Comparison of ENCODE assay signal across 8 mouse cellular contexts in genomic region chr4:117252351-117252750, GRCm38 (mm10). TPM values are rescaled to one million over a fixed set of nuclear protein-coding genes. Genes with fewer than 3 reads are reported as not detected.
DNase-seq lines count a peak whose midpoint lies in the region; ATAC-seq lines count a peak whose summit lies in the region.

No protein-coding gene starts in this region.

- H3K4me1 ChIP-seq in forebrain, embryonic 15.5 days, result peaks cover 22% of the 10 kb centered on the region
- H3K4me1 ChIP-seq in midbrain, embryonic 15.5 days, result peaks cover 12% of the 10 kb centered on the region

- WGBS in forebrain, embryonic 15.5 days, result 19% methylated on average over 5 of the region's 5 CpGs
- WGBS in midbrain, embryonic 15.5 days, result 23% methylated on average over 5 of the region's 5 CpGs

- H3K27ac ChIP-seq in forebrain, embryonic 15.5 days (replicated peaks), result peak overlapping the region; percentile 65
- H3K27ac ChIP-seq in midbrain, embryonic 15.5 days, result peak overlapping the region; percentile 67

- peak overlapping the region; percentile 77 for H3K4me3 ChIP-seq in forebrain, embryonic 15.5 days
- H3K4me3 ChIP-seq in midbrain, embryonic 15.5 days, result peak overlapping the region; percentile 53

- peak overlapping the region; percentile 74 for H3K4me2 ChIP-seq in forebrain, embryonic 15.5 days (replicated peaks)
- H3K4me2 ChIP-seq in midbrain, embryonic 15.5 days, result peak overlapping the region; percentile 63

- peak overlapping the region; percentile 53 for H3K9ac ChIP-seq in forebrain, embryonic 15.5 days (replicated peaks)
- peak overlapping the region; percentile 47 for H3K9ac ChIP-seq in midbrain, embryonic 15.5 days

- no peaks in the 10 kb centered on the region for H3K36me3 ChIP-seq in forebrain, embryonic 15.5 days
- no peaks in the 10 kb centered on the region for H3K36me3 ChIP-seq in midbrain, embryonic 15.5 days (replicated peaks)

- DNase-seq in urinary bladder, adult 18-20 months (ENCODE audit: low spot score in 2 of 2), result peak; percentile 21 to 24
- no peak for DNase-seq in urinary bladder, adult 2 months (ENCODE audit: low spot score)
- DNase-seq in kidney, postnatal 36 days, result peak; percentile 30 to 52
- DNase-seq in frontal cortex, postnatal 36 days (ENCODE audit: low spot score in 2 of 2), result no peak
- no peak for DNase-seq in right cerebral cortex, adult 2 months (ENCODE audit: low spot score in 2 of 2)
- no peak for DNase-seq in frontal cortex, postnatal 25 days (ENCODE audit: low spot score in 2 of 2)

- no peak; the same call in 1 of the 2 replicates for ATAC-seq in forebrain, embryonic 15.5 days (replicated peaks)
- peak; percentile 51 for ATAC-seq in midbrain, embryonic 15.5 days (replicated peaks)

- H3K27me3 ChIP-seq in forebrain, embryonic 15.5 days, result no peaks in the 10 kb centered on the region; the same call in 1 of the 2 replicates
- H3K27me3 ChIP-seq in midbrain, embryonic 15.5 days (replicated peaks), result no peaks in the 10 kb centered on the region

- H3K9me3 ChIP-seq in forebrain, embryonic 15.5 days, result no peaks in the 10 kb centered on the region
- no peaks in the 10 kb centered on the region for H3K9me3 ChIP-seq in midbrain, embryonic 15.5 days

RNA-seq across cellular contexts. Expression of gene Armh1, which starts 0.4 kb away (rescaled TPM):
- polyA plus RNA-seq in urinary bladder, adult 2 months (2012; rRNA removed), result 0.19 and 0.24 TPM in 2 replicates
- polyA plus RNA-seq in forebrain, embryonic 15.5 days (2015; fragmentation: Nextera tagmentation; extraction: Ambion mirVana), result 0.92 and 1.8 TPM in 2 replicates
- polyA plus RNA-seq in midbrain, embryonic 15.5 days (2015; fragmentation: Nextera tagmentation; extraction: Ambion mirVana), result 1.8 TPM in 2 replicates

RNA-seq across cellular contexts. Expression of gene Tmem53, which starts 0.6 kb away (rescaled TPM):
- 12.4 and 14.0 TPM in 2 replicates for polyA plus RNA-seq in urinary bladder, adult 2 months (2012; rRNA removed)
- polyA plus RNA-seq in forebrain, embryonic 15.5 days (2015; fragmentation: Nextera tagmentation; extraction: Ambion mirVana), result 4.9 and 6.5 TPM in 2 replicates
- polyA plus RNA-seq in midbrain, embryonic 15.5 days (2015; fragmentation: Nextera tagmentation; extraction: Ambion mirVana), result 9.6 and 11.1 TPM in 2 replicates

Comparison
In these comparisons a context has a peak if more than half of its experiments do, and no peak if none do; other contexts are left out.
1. DNase-seq: peak in urinary bladder, adult 18-20 months (2 of 2) and kidney, postnatal 36 days (2 of 2); none in urinary bladder, adult 2 months (single experiment), frontal cortex, postnatal 36 days (0 of 2), right cerebral cortex, adult 2 months (0 of 2) and frontal cortex, postnatal 25 days (0 of 2).